Mouse (Mus musculus) lung, adult 2 months (tissue): Measurements from ENCODE around the gene Togaram2. TPM values are rescaled to one million over a fixed set of nuclear protein-coding genes. Genes with fewer than 3 reads are reported as not detected.

ENCODE experiments used
- DNase-seq: peaks from one replicate; pipeline ENCODE4 v3.0.0; 2022
- H3K4me1 ChIP-seq: fragments of 200-500 bp; 2 replicates; pipeline ENCODE4 v1.6.1; 2011; ENCODE audit warnings: low read length; ENCODE audit not compliant: control insufficient read depth, insufficient read depth
- H3K4me3 ChIP-seq: fragments of 200-500 bp; replicated peaks from 2 replicates; pipeline ENCODE3; 2011; ENCODE audit warnings: low read depth, mild to moderate bottlenecking, control low read depth, low read length; ENCODE audit errors: extremely low read depth
- CTCF ChIP-seq: fragments of 200-500 bp; IDR thresholded peaks from 2 replicates; pipeline ENCODE4 v1.5.1; 2011; ENCODE audit warnings: mild to moderate bottlenecking, low read length, control low read depth; ENCODE audit not compliant: insufficient read depth
- POLR2A ChIP-seq: fragments of 200-500 bp; IDR thresholded peaks from 2 replicates; pipeline ENCODE4 v1.6.1; 2011; ENCODE audit warnings: low read depth, mild to moderate bottlenecking, control low read depth, low read length, borderline replicate concordance; ENCODE audit errors: extremely low read depth
- WGBS: fragments of 180-500 bp; shearing (Covaris S2); methylation state at CpG from one replicate; pipeline ENCODE4 v1.1.7; 2018; 5-methylcytosine and 5-hydroxymethylcytosine counted together
- polyA plus RNA-seq: library from polyadenylated mRNA; depleted of rRNA; stranded (reverse); fragments of >200 nt; gene quantifications from 2 replicates; pipeline ENCODE4 v1.2.3, GENCODE M21; 2012

Gene Togaram2
- polyA plus RNA-seq, 1 experiment = 17.8 TPM

DNA sequence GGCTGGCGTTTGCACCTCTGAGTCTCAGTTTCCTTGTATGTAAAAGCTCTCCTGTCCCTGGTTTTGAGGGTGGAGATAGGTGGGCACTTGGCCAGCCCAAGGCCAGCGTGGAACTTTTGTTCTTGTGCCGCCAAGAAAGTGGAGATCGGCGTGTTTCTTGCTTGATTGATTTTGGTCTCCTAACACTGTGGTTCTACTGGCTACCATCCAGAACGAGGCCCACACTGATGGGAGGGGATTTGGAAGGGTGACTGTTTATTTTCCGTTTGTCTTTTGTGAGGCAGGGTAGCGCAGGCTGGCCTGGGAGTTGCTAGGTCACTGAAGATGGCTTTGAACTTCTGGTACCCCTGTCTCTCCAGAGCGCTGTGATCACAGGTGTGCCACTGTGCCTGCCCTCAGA is 875 bp downstream of the Togaram2 start:
- no peak for DNase-seq
- TF ChIP-seq POLR2A (no peak), CTCF (no peak)
- Histone ChIP-seq H3K4me1 (no peaks in the 10 kb centered on the region; the same call in 1 of the 2 replicates), H3K4me3 (no peak overlapping the region)
- WGBS = 33% methylated on average over 9 of the region's 9 CpGs

GRCm38 (mm10) chr17:71674886-71675285 is 1.8 kb downstream of the Togaram2 start:
- 71% methylated on average over 18 of the region's 18 CpGs for WGBS
- Histone ChIP-seq H3K4me3 (no peak overlapping the region), H3K4me1 (no peaks in the 10 kb centered on the region; the same call in 1 of the 2 replicates)
- DNase-seq = no peak
- TF ChIP-seq CTCF = no peak
- no peak for TF ChIP-seq POLR2A

GRCm38 (mm10) chr17:71681666-71682065 is 8.6 kb downstream of the Togaram2 start:
- H3K4me3 ChIP-seq = no peak overlapping the region
- H3K4me1 ChIP-seq = peaks cover 3% of the 10 kb centered on the region; the same call in 1 of the 2 replicates
- no peak for DNase-seq
- 83% methylated on average over 14 of the region's 14 CpGs for WGBS
- TF ChIP-seq CTCF (no peak), POLR2A (no peak)

GRCm38 (mm10) chr17:71682379-71682778 is 9.3 kb downstream of the Togaram2 start:
- no peak for TF ChIP-seq POLR2A
- TF ChIP-seq CTCF = no peak
- no peak overlapping the region for H3K4me3 ChIP-seq
- DNase-seq = no peak
- peaks cover 3% of the 10 kb centered on the region; the same call in 1 of the 2 replicates for H3K4me1 ChIP-seq
- 67% methylated on average over 4 of the region's 4 CpGs for WGBS

DNA sequence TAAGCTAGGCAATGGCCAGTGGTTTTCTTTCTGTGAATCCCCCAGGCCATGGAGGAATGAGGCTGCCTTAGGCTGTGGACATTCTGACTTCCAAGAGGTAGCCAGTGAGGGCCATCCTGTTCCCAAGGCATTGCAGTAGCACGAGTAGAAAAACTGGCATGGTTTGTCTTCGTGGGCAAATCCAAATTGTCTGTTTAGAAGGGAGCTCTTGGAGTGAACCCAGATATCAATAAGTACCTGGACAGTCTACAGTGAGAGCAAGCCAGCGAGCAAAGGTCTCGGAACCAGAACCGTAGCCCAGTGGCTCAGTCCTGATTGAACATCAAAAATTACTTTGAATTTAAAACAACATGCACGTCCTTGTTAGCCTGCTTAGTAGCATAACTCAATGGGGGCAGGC is 10.2 kb downstream of the Togaram2 start:
- 80% methylated on average over 6 of the region's 6 CpGs for WGBS
- TF ChIP-seq CTCF (no peak), POLR2A (no peak)
- no peak overlapping the region for H3K4me3 ChIP-seq
- DNase-seq = no peak
- peaks cover 3% of the 10 kb centered on the region; the same call in 1 of the 2 replicates for H3K4me1 ChIP-seq

- TF ChIP-seq CTCF (no peak), POLR2A (no peak)
- no peak for DNase-seq
These were observed 11.1 kb downstream of the Togaram2 start for GRCm38 (mm10) chr17:71684103-71684608.

GRCm38 (mm10) chr17:71687436-71687835 is 14.4 kb downstream of the Togaram2 start:
- TF ChIP-seq CTCF (no peak), POLR2A (no peak)
- WGBS = 81% methylated on average over 9 of the region's 9 CpGs
- no peak for DNase-seq
- peaks cover 7% of the 10 kb centered on the region for H3K4me1 ChIP-seq
- H3K4me3 ChIP-seq = no peak overlapping the region

More at GRCm38 (mm10) chr17:71684103-71684608, 11.1 kb downstream of the Togaram2 start:
- Histone ChIP-seq H3K4me1 (peaks cover 3% of the 10 kb centered on the region; the same call in 1 of the 2 replicates), H3K4me3 (no peak overlapping the region)
- 37% methylated on average over 5 of the region's 5 CpGs for WGBS

DNA sequence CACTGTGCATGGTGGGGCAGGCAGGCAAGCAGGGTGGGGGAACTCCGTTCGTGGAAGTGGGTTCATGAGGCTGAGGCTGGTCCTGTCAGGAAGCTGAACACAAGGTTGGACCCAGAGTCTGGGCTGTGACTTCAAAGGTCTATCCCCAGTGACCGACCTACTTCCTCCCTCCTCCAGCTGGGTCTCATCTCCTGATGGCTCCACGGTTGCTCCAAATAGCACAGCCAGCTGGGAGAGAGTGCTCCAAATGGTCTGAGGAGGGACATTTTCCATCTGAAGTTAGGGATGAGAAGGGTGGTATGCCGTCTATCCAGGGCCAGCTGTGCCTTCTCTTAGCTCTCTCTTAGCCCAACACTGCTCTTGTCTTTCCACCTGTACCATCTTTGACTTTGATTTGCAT is 16.8 kb downstream of the Togaram2 start:
- DNase-seq = no peak
- H3K4me3 ChIP-seq = no peak overlapping the region
- TF ChIP-seq POLR2A (no peak), CTCF (no peak)
- peaks cover 5% of the 10 kb centered on the region for H3K4me1 ChIP-seq
- whole genome bisulfite sequencing = 52% methylated on average over 5 of the region's 5 CpGs

DNA sequence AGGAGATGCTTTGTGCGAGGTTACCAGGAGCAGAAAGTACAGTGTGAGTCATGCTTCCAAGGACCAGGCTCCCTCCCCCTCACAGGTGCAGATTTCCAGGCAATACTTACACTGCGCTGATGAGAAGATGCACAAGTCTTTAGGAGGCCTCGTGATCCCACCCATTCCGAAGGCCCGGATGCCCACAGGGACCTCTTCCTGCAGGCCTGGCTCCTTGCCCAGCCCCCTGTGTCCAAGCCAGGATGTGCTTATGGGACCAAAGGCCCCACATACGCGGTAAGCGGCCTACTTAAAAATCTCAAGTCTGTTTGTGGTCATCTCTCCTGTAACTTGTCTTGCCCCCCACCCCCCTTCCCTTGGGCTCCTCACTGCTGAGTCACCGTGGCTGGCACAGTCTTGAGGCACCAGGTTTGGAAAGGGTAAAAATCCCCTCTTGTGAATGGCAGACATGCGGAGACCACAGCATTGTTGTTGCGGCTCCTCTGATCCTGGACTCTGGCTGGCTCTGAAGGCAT is 18.4 kb downstream of the Togaram2 start:
- 37% methylated on average over 11 of the region's 11 CpGs for WGBS
- no peak overlapping the region for H3K4me3 ChIP-seq
- no peak for TF ChIP-seq POLR2A
- no peak for TF ChIP-seq CTCF
- no peak for DNase-seq
- peaks cover 5% of the 10 kb centered on the region for H3K4me1 ChIP-seq

- 55% methylated on average over 5 of the region's 5 CpGs for WGBS
- TF ChIP-seq POLR2A (no peak), CTCF (no peak)
- Histone ChIP-seq H3K4me3 (no peak overlapping the region), H3K4me1 (peaks cover 5% of the 10 kb centered on the region)
- no peak for DNase-seq
These were observed 20.3 kb downstream of the Togaram2 start for GRCm38 (mm10) chr17:71693313-71693712.
